In genomic region chr5:147727481-147727880, GRCm38 (mm10) we compare ENCODE assay signal across 14 mouse cellular contexts. TPM values are rescaled to one million over a fixed set of nuclear protein-coding genes. Genes with fewer than 3 reads are reported as not detected.
"Had no signal": no experiment of that assay in that cellular context is flagged by ENCODE, and none has a peak within 500 bp of the region (broad histone marks: within the 10 kb centered on the region; RNA-seq: fewer than 3 reads in every experiment).

No protein-coding gene starts in this region.

- H3K4me2 ChIP-seq: liver, embryonic 13.5 days; midbrain, embryonic 12.5 days had no signal

- H3K9ac ChIP-seq: liver, embryonic 13.5 days; midbrain, embryonic 12.5 days had no signal

- ATAC-seq: midbrain, embryonic 16.5 days had no signal

- H3K9me3 ChIP-seq: liver, embryonic 13.5 days; midbrain, embryonic 12.5 days had no signal

- H3K4me3 ChIP-seq: liver, embryonic 13.5 days; midbrain, embryonic 12.5 days; myocyte had no signal

- H3K36me3 ChIP-seq: liver, embryonic 13.5 days; midbrain, embryonic 12.5 days had no signal

- H3K27ac ChIP-seq: liver, embryonic 13.5 days; midbrain, embryonic 12.5 days; stomach, postnatal 0 days had no signal

- DNase-seq: kidney, adult 9 months; kidney, postnatal 14 days; left cerebral cortex, postnatal 4 days; liver, embryonic 13.5 days; lung, adult 2 months; right cerebral cortex, adult 18-20 months; right cerebral cortex, postnatal 14 days; right cerebral cortex, postnatal 4 days; thymus, postnatal 25 days had no signal

RNA-seq across cellular contexts. Expression of gene Flt1, which starts 1.7 kb away (rescaled TPM):
- total RNA-seq: megakaryocyte-erythroid progenitor cell, adult 5-6 weeks had no signal
